Mouse (Mus musculus) midbrain, postnatal 0 days (tissue): ENCODE results near the gene Dlgap1. TPM values are rescaled to one million over a fixed set of nuclear protein-coding genes. Genes with fewer than 3 reads are reported as not detected.
A peak's percentile ranks its signal among the peaks of the same experiment; 100 is the strongest.

Experiments used
- ATAC-seq: fragments of 200-750 bp; cut with Nextera tagmentation; 2 replicates; pipeline ENCODE4 v1.8.0; 2017; ENCODE audit warnings: moderate number of reproducible peaks, mild to moderate bottlenecking, moderate TSS enrichment, moderate library complexity; ENCODE audit not compliant: low FRiP score
- DNase-seq: peaks from one replicate; pipeline ENCODE4 v3.0.0-alpha.2; 2015; ENCODE audit warnings: low spot score
- H3K27ac ChIP-seq: fragments of 300-500 bp; sonication (generic); 2 replicates; pipeline ENCODE4 v1.5.1; 2014; ENCODE audit warnings: low read depth, mild to moderate bottlenecking, low read length, mixed read lengths
- H3K27me3 ChIP-seq: fragments of 300-500 bp; sonication (generic); 2 replicates; pipeline ENCODE4 v1.6.1; 2014; ENCODE audit warnings: low read length, control low read depth, mixed read lengths; ENCODE audit not compliant: insufficient read depth
- H3K36me3 ChIP-seq: fragments of 300-500 bp; sonication (generic); 2 replicates; pipeline ENCODE4 v1.6.1; 2014; ENCODE audit warnings: low read length, control low read depth, mixed read lengths; ENCODE audit not compliant: insufficient read depth
- H3K4me1 ChIP-seq: fragments of 300-500 bp; sonication (generic); 2 replicates; pipeline ENCODE4 v1.6.1; 2014; ENCODE audit warnings: mild to moderate bottlenecking, control low read depth, antibody characterized with exemption, low read length, mixed read lengths; ENCODE audit not compliant: insufficient read depth
- H3K4me2 ChIP-seq: fragments of 300-500 bp; sonication (generic); 2 replicates; pipeline ENCODE4 v1.6.1; 2014; ENCODE audit warnings: low read depth, mild to moderate bottlenecking, low read length, mixed read lengths; ENCODE audit not compliant: poor library complexity, severe bottlenecking
- H3K4me3 ChIP-seq: fragments of 300-500 bp; sonication (generic); 2 replicates; pipeline ENCODE4 v1.5.1; 2014; ENCODE audit warnings: low read depth, mild to moderate bottlenecking, low read length, moderate library complexity
- H3K9ac ChIP-seq: fragments of 300-500 bp; sonication (generic); replicated peaks from 2 replicates; pipeline ENCODE4 v1.6.1; 2014; ENCODE audit warnings: mild to moderate bottlenecking, low read length, moderate library complexity, mixed read lengths; ENCODE audit not compliant: poor library complexity, severe bottlenecking
- H3K9me3 ChIP-seq: fragments of 300-500 bp; sonication (generic); 2 replicates; pipeline ENCODE4 v1.6.1; 2016; ENCODE audit warnings: low read length, control low read depth
- CTCF ChIP-seq: IDR thresholded peaks from 2 replicates; pipeline ENCODE4 v1.5.1; 2016; ENCODE audit warnings: antibody characterized with exemption, mild to moderate bottlenecking
- WGBS: fragments of 180-500 bp; shearing (Covaris S2); extraction: QIAGEN DNeasy Blood & Tissue Kit; methylation state at CpG from one replicate; pipeline ENCODE4 v1.1.7; 2014; 5-methylcytosine and 5-hydroxymethylcytosine counted together
- polyA plus RNA-seq: library from polyadenylated mRNA; unstranded; fragments of >200 nt; fragmentation: Nextera tagmentation; extraction: Ambion mirVana; gene quantifications from 2 replicates; pipeline ENCODE4 v1.2.1, GENCODE M21; 2015
- total RNA-seq: library from RNA; depleted of rRNA; stranded (reverse); fragments of >200 nt; gene quantifications from 2 replicates; pipeline ENCODE4 v1.2.3, GENCODE M21; 2014

Dlgap1 gene
- total and polyA plus RNA-seq, 2 experiments from 2014 or later: 34.9 to 84.8 TPM

DNA sequence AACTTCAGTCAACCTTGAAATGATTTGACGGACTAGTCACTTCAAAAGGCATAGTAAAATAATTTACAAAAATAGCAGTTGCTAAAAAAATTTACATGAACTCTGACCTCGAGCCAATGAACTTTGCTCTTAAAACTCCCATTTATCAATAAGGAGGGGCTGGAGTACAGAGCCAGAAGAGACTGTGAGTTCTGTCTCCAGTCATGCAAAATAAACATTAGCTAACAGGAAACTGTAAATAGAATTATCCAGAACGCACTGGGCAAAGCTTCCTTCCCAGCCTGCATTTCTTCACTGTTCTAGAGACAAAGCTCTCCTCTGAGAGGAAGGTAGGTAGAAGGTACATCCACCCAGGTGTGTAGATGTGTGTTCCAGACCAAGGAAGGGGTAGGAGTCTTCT lies 692.5 kb downstream of the Dlgap1 start:
- Histone ChIP-seq H3K27me3 (no peaks in the 10 kb centered on the region), H3K4me2 (no peak overlapping the region)
- 87% methylated on average over 3 of the region's 3 CpGs for WGBS

DNA sequence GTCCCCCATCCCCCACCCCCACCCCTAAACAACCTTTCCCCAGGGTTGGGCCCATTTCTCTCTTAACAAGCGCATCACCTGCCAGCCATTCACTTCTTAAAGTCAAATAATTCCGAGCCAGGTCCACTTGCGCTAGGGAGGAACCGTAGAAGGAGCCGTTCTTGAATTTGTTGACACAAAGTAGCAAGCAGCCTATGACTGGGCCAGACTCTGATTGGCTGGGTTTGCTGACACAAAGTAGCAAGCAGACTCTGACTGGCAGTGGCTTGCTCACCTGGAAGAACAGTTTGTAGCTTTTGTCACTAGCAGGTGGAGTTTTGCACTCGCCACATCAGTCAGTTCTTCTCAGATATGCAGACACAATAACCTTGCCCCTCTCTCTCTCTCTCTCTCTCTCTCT lies 695.1 kb downstream of the Dlgap1 start:
- Histone ChIP-seq H3K27me3 (no peaks in the 10 kb centered on the region), H3K4me2 (no peak overlapping the region), H3K36me3 (no peaks in the 10 kb centered on the region), H3K27ac (no peak overlapping the region), H3K4me3 (no peak overlapping the region), H3K9me3 (no peaks in the 10 kb centered on the region), H3K9ac (no peak overlapping the region), H3K4me1 (no peaks in the 10 kb centered on the region)
- no peak for TF ChIP-seq CTCF
- 86% methylated on average over 6 of the region's 6 CpGs for WGBS
- ATAC-seq (no peak), DNase-seq (no peak)

More for the DNA sequence above, 692.5 kb downstream of the Dlgap1 start:
- no peaks in the 10 kb centered on the region for H3K4me1 ChIP-seq
- DNase-seq: no peak
- no peaks in the 10 kb centered on the region for H3K36me3 ChIP-seq
- H3K4me3 ChIP-seq: no peak overlapping the region
- no peak for ATAC-seq
- no peak overlapping the region for H3K27ac ChIP-seq
- no peak overlapping the region for H3K9ac ChIP-seq
- no peaks in the 10 kb centered on the region for H3K9me3 ChIP-seq
- no peak for TF ChIP-seq CTCF

DNA sequence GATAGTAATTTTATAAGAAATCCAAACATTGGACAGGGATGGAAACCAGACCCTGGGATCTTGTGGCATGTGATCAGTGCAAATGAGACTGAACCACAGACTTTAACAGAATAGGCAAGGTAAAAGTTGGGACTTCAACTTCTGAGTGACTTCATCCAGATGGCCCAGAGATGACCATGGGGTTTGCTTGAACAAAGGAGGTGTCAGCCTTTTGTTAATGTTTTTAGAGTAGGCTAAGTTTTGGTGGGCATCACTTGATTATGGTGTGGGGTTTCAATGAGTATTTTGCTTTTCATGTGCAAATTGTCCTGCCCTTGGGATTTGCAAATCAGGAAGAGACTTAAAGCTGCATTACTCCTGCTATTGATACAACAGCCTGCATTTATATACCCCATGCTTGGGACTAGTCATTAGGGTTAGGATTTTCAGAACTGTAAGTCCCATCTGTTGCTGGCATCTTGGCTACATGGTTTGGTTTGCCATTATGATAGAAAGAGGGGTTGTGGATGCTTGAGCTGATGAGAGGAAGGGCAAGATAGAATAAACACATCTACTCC lies 695.7 kb downstream of the Dlgap1 start:
- no peaks in the 10 kb centered on the region for H3K27me3 ChIP-seq
- no peak overlapping the region for H3K4me2 ChIP-seq
- no peak overlapping the region for H3K4me3 ChIP-seq
- no peak overlapping the region for H3K27ac ChIP-seq
- no peak for DNase-seq
- H3K9ac ChIP-seq: no peak overlapping the region
- H3K36me3 ChIP-seq: no peaks in the 10 kb centered on the region
- ATAC-seq: no peak
- no peaks in the 10 kb centered on the region for H3K9me3 ChIP-seq
- no peak for TF ChIP-seq CTCF
- no peaks in the 10 kb centered on the region for H3K4me1 ChIP-seq

DNA sequence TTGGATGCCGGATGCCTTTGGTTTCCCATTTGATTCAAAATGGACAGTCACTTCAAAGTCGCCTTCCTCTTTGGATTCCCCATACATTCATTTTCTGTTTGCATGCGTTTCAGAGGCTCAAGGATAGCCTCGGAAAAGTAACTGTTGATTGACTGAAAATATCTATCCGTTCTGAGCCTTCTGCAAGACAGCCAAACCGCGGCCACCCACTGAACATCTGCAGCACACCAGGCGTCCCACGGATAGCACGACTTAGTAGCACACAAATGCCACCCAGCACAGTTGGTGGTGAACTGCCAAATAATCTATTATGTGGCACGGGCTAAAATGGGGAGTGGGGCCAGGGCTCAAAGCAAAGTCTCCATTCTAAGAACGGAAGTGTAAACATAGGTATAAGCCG lies 705.1 kb downstream of the Dlgap1 start:
- Histone ChIP-seq H3K27ac (no peak overlapping the region), H3K27me3 (no peaks in the 10 kb centered on the region), H3K9me3 (no peaks in the 10 kb centered on the region), H3K4me1 (no peaks in the 10 kb centered on the region), H3K9ac (no peak overlapping the region), H3K4me2 (no peak overlapping the region), H3K4me3 (no peak overlapping the region), H3K36me3 (no peaks in the 10 kb centered on the region)
- ATAC-seq (no peak), DNase-seq (no peak)
- WGBS: 90% methylated on average over 13 of the region's 13 CpGs
- no peak for TF ChIP-seq CTCF

DNA sequence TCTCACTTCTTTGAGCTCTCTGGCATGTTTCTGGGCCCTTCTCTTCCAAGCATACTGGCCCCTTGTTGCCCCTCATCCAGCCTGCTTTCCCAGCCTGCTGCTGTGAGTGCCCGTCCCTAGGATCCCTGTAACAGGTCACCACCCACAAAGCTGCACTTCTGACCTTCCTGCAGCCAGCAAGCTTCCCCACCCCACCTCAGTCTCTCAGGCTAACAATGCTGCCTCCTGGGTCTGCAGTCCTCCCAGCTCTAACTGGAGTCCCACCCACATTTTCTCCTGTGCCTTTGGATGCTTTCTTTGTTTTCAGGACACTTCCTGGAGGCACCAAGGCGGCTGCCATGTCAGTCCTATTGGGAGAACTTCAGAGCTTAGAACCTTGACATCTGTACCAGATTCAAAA lies 707.6 kb downstream of the Dlgap1 start:
- ATAC-seq (no peak), DNase-seq (no peak)
- Histone ChIP-seq H3K9me3 (no peaks in the 10 kb centered on the region), H3K4me2 (no peak overlapping the region), H3K4me3 (no peak overlapping the region), H3K27ac (no peak overlapping the region), H3K36me3 (no peaks in the 10 kb centered on the region), H3K9ac (no peak overlapping the region), H3K4me1 (no peaks in the 10 kb centered on the region), H3K27me3 (no peaks in the 10 kb centered on the region)
- WGBS: 54% methylated on average over 2 of the region's 2 CpGs
- no peak for TF ChIP-seq CTCF

DNA sequence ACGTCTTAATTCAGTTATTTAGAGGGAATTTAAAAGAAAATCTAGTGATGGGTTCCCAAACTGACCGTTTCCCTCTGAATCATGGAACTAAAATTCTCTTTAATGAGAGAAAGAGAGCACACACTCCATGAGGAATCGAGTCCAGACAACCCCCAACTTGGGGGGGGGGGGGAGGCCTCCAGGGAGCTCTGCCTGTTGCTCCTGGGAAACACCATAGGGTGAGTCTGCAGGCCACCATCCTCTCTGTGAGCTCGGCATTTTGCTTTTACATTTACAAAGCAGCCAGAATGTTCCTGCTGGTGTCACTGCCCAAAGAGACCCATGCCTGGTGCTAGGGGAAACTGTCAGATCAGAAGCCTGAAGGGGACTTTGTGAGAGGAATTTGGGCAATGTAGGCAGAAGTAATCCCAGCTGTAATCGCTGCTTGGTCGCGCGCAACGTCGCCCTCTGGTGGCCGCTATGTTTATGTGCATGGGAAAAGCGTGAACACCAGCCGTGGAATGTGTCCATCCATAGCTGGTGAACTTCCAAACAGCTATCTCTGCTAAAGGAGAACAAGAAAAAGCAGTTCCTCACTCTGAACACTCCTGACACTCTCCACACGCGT lies 714.8 kb downstream of the Dlgap1 start:
- no peak overlapping the region for H3K4me3 ChIP-seq

More for the DNA sequence above, 714.8 kb downstream of the Dlgap1 start:
- H3K27me3 ChIP-seq: no peaks in the 10 kb centered on the region
- no peaks in the 10 kb centered on the region for H3K36me3 ChIP-seq
- no peak overlapping the region for H3K9ac ChIP-seq
- peak; percentile 79 for DNase-seq
- peaks cover 3% of the 10 kb centered on the region; the same call in 1 of the 2 replicates for H3K4me1 ChIP-seq
- H3K27ac ChIP-seq: no peak overlapping the region
- no peaks in the 10 kb centered on the region for H3K9me3 ChIP-seq
- peak; percentile 96 for TF ChIP-seq CTCF
- WGBS: 16% methylated on average over 15 of the region's 15 CpGs
- ATAC-seq: peak; percentile 68; the same call in 1 of the 2 replicates
- no peak overlapping the region for H3K4me2 ChIP-seq
